Mouse (Mus musculus): ENCODE data around the gene Uqcr10. TPM values are rescaled to one million over a fixed set of nuclear protein-coding genes. Genes with fewer than 3 reads are reported as not detected.

Gene Uqcr10
- total RNA-seq, 2 experiments from 2014 or later = 436 to 483 TPM

- DNase-seq (ENCODE audit: low spot score in 2 of 2) = peak; percentile 49 to 55
Observed at GRCm38 (mm10) chr11:4678700-4679440, 25.3 kb downstream of the Uqcr10 start.

- DNase-seq (ENCODE audit: low spot score in 2 of 2) = no peak
Observed at GRCm38 (mm10) chr11:4677250-4677872, 26.8 kb downstream of the Uqcr10 start.

- DNase-seq (ENCODE audit: low spot score in 2 of 2) = no peak
Observed at GRCm38 (mm10) chr11:4675693-4676092, 28.4 kb downstream of the Uqcr10 start.

- no peak for DNase-seq (ENCODE audit: low spot score in 2 of 2)
Observed at GRCm38 (mm10) chr11:4675126-4675562, 29.0 kb downstream of the Uqcr10 start.

- no peak for DNase-seq (ENCODE audit: low spot score in 2 of 2)
Observed at GRCm38 (mm10) chr11:4674593-4674992, 29.5 kb downstream of the Uqcr10 start.

- no peak for DNase-seq (ENCODE audit: low spot score in 2 of 2)
Observed at GRCm38 (mm10) chr11:4671736-4672135, 32.4 kb downstream of the Uqcr10 start.

- DNase-seq (ENCODE audit: low spot score in 2 of 2) = no peak
Observed at GRCm38 (mm10) chr11:4662496-4662878, 41.7 kb downstream of the Uqcr10 start.

- no peak for DNase-seq (ENCODE audit: low spot score in 2 of 2)
Observed at GRCm38 (mm10) chr11:4661871-4662495, 42.2 kb downstream of the Uqcr10 start.

- no peak for DNase-seq (ENCODE audit: low spot score in 2 of 2)
Observed at GRCm38 (mm10) chr11:4661324-4661723, 42.8 kb downstream of the Uqcr10 start.

GRCm38 (mm10) chr11:4660309-4661025, 43.7 kb downstream of the Uqcr10 start:
- no peak for DNase-seq (ENCODE audit: low spot score in 2 of 2)

- DNase-seq (ENCODE audit: low spot score in 2 of 2) = no peak
Observed at GRCm38 (mm10) chr11:4659818-4660217, 44.3 kb downstream of the Uqcr10 start.

Other genes starting within 250 kb of the Uqcr10 start
- gene Mtmr3, start 109.5 kb downstream of the Uqcr10 start, total RNA-seq (2021) = 10 to 100 TPM; 59.0 to 62.6 TPM
- gene Gm11032, start 84.3 kb downstream of the Uqcr10 start, total RNA-seq (2021) = not detected
- 10 to 100 TPM; 23.7 to 24.4 TPM for gene Ascc2, start 66.6 kb downstream of the Uqcr10 start, total RNA-seq (2021)
- gene Zmat5, start 336 bp upstream of the Uqcr10 start, total RNA-seq (2021) = 10 to 100 TPM; 31.6 to 38.2 TPM
- 10 to 100 TPM; 59.4 to 62.2 TPM for gene Cabp7, start 42.4 kb upstream of the Uqcr10 start, total RNA-seq (2021)
- 100 to 1,000 TPM; 187 to 188 TPM for gene Nf2, start 145.2 kb upstream of the Uqcr10 start, total RNA-seq (2021)
- 10 to 100 TPM; 85.4 to 89.7 TPM for gene Nipsnap1, start 169.6 kb upstream of the Uqcr10 start, total RNA-seq (2021)
- 10 to 100 TPM; 39.7 to 41.8 TPM for gene Thoc5, start 191.0 kb upstream of the Uqcr10 start, total RNA-seq (2021)
- gene Nefh, start 243.7 kb upstream of the Uqcr10 start, total RNA-seq (2021) = 10 to 100 TPM; 39.1 to 43.0 TPM

Measured in layer of hippocampus, postnatal 10 days (tissue).